Mouse (Mus musculus) liver, postnatal 0 days (tissue): ENCODE results near the gene Zfp592. TPM values are rescaled to one million over a fixed set of nuclear protein-coding genes. Genes with fewer than 3 reads are reported as not detected.

Source experiments
- ATAC-seq: fragments of 200-750 bp; cut with Nextera tagmentation; 2 replicates; pipeline ENCODE4 v1.8.0; 2017; ENCODE audit warnings: mild to moderate bottlenecking, moderate library complexity
- DNase-seq: peaks from one replicate; pipeline ENCODE4 v3.0.0-alpha.2; 2016
- H3K27ac ChIP-seq: fragments of 300-500 bp; sonication (generic); 2 replicates; pipeline ENCODE4 v1.5.1; 2014; ENCODE audit warnings: antibody characterized with exemption, moderate library complexity, mild to moderate bottlenecking, low read depth
- H3K27me3 ChIP-seq: fragments of 300-500 bp; sonication (generic); 2 replicates; pipeline ENCODE4 v1.6.1; 2014; ENCODE audit warnings: low read length, control low read depth, mixed read lengths; ENCODE audit not compliant: insufficient read depth
- H3K36me3 ChIP-seq: fragments of 300-500 bp; sonication (generic); replicated peaks from 2 replicates; pipeline ENCODE4 v1.6.1; 2014; ENCODE audit warnings: mild to moderate bottlenecking, control low read depth, low read length, moderate library complexity, mixed read lengths; ENCODE audit not compliant: insufficient read depth
- H3K4me1 ChIP-seq: fragments of 300-500 bp; sonication (generic); 2 replicates; pipeline ENCODE4 v1.6.1; 2014; ENCODE audit warnings: antibody characterized with exemption, mild to moderate bottlenecking, control low read depth; ENCODE audit not compliant: insufficient read depth
- H3K4me2 ChIP-seq: fragments of 300-500 bp; sonication (generic); 2 replicates; pipeline ENCODE4 v1.6.1; 2014; ENCODE audit warnings: low read depth, mild to moderate bottlenecking, low read length, moderate library complexity, mixed read lengths
- H3K4me3 ChIP-seq: fragments of 300-500 bp; sonication (generic); 2 replicates; pipeline ENCODE4 v1.5.1; 2014; ENCODE audit warnings: low read depth, low read length
- H3K9ac ChIP-seq: fragments of 300-500 bp; sonication (generic); replicated peaks from 2 replicates; pipeline ENCODE4 v1.6.1; 2014; ENCODE audit warnings: mild to moderate bottlenecking, moderate library complexity
- H3K9me3 ChIP-seq: fragments of 300-500 bp; sonication (generic); 2 replicates; pipeline ENCODE4 v1.6.1; 2016; ENCODE audit warnings: mild to moderate bottlenecking, control low read depth, low read length, mixed read lengths
- CTCF ChIP-seq: sonication (generic); IDR thresholded peaks from 2 replicates; pipeline ENCODE4 v1.5.1; 2016; ENCODE audit warnings: antibody characterized with exemption, low read depth
- EP300 ChIP-seq: IDR thresholded peaks from 2 replicates; pipeline ENCODE4 v1.6.1; 2016; ENCODE audit warnings: antibody characterized with exemption, low read depth, mild to moderate bottlenecking
- WGBS: fragments of 180-500 bp; shearing (Covaris S2); extraction: QIAGEN DNeasy Blood & Tissue Kit; methylation state at CpG from one replicate; pipeline ENCODE4 v1.1.7; 2014; ENCODE audit not compliant: insufficient replicate concordance; 5-methylcytosine and 5-hydroxymethylcytosine counted together
- polyA plus RNA-seq: library from polyadenylated mRNA; unstranded; fragments of >200 nt; fragmentation: Nextera tagmentation; extraction: Ambion mirVana; gene quantifications from 2 replicates; pipeline ENCODE4 v1.2.1, GENCODE M21; 2015

Zfp592 gene
- polyA plus RNA-seq, 1 experiment from 2014 or later, result 4.3 TPM

DNA sequence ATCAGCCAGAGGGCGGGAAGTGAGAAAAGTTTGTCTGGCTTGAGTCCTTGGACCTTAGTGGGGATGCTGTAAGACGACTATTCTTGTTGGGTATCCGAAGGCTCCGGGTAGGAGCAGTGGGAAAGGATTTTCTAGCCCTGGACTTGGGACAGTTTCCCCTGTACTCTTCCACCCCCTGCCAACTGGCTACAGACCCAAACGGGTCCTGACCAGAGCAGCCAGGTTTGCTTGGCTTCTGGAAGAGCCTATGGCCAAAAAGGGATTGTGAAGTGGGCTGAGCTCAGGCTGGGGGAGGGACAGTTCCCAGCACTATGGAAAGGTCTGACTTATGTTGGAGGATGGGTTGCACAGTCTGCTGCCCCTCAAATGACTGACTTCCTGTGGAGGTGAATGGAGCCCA, 65.9 kb downstream of the Zfp592 start:
- H3K4me3 ChIP-seq, result no peak overlapping the region
- H3K4me1 ChIP-seq, result peaks cover 22% of the 10 kb centered on the region
- TF ChIP-seq CTCF, result no peak
- no peak for TF ChIP-seq EP300
- H3K27me3 ChIP-seq, result no peaks in the 10 kb centered on the region
- no peak overlapping the region for H3K27ac ChIP-seq
- 66% methylated on average over 5 of the region's 5 CpGs for WGBS
- H3K4me2 ChIP-seq, result no peak overlapping the region
- no peaks in the 10 kb centered on the region for H3K36me3 ChIP-seq
- ATAC-seq (no peak), DNase-seq (no peak)
- H3K9ac ChIP-seq, result no peak overlapping the region
- H3K9me3 ChIP-seq, result no peaks in the 10 kb centered on the region

DNA sequence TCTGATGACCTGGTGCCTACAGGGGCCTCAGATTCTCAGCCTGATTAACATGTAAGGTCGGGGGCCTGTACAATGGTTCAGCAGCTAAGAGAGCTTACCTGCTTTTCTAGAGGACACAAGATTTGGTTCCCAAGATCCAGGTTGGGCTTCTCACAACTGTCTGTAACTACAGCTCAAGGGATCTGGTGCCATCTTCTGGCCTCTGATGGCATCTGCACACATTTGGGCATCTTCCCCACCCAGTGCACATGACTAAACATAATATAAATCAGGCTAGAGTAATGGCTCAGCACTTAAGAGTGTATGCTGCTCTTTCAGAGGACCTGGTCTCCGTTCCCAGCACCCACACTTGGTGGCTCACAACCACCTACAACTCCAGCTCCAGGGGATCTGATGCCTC, 67.4 kb downstream of the Zfp592 start:
- peak; percentile 40; the same call in 1 of the 2 replicates for ATAC-seq
- DNase-seq, result peak; percentile 66
- Histone ChIP-seq H3K4me2 (no peak overlapping the region), H3K27me3 (no peaks in the 10 kb centered on the region), H3K9ac (no peak overlapping the region), H3K4me3 (no peak overlapping the region), H3K9me3 (no peaks in the 10 kb centered on the region), H3K27ac (no peak overlapping the region), H3K36me3 (no peaks in the 10 kb centered on the region), H3K4me1 (peaks cover 22% of the 10 kb centered on the region)
- TF ChIP-seq CTCF (peak; percentile 89), EP300 (no peak)
- 75% methylated on average over 2 of the region's 2 CpGs for WGBS

DNA sequence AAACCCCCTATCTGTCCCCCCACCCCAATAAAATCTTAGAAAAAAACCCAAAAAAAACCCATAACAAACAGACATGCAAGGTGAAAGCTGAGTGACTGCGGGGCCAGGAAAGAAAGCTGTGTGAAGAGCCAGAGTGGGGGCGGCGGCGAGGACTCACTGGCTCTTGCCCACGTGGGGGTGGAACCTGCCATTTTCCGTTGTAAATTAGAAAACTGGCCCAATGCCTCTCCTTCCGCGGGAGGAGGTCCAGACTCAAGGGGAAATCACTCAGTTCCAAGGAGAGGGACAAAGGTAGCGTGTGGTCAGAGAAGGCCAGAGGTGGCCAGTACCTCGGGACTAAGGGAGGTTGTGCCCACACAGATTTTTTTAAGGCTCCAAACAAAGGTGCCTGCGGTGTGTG, 68.5 kb downstream of the Zfp592 start:
- Histone ChIP-seq H3K36me3 (no peaks in the 10 kb centered on the region), H3K9ac (no peak overlapping the region), H3K4me1 (peaks cover 22% of the 10 kb centered on the region), H3K27me3 (no peaks in the 10 kb centered on the region), H3K27ac (no peak overlapping the region), H3K4me3 (no peak overlapping the region), H3K4me2 (no peak overlapping the region), H3K9me3 (no peaks in the 10 kb centered on the region)
- no peak for ATAC-seq
- TF ChIP-seq CTCF (no peak), EP300 (no peak)
- no peak for DNase-seq
- WGBS, result 76% methylated on average over 11 of the region's 11 CpGs

DNA sequence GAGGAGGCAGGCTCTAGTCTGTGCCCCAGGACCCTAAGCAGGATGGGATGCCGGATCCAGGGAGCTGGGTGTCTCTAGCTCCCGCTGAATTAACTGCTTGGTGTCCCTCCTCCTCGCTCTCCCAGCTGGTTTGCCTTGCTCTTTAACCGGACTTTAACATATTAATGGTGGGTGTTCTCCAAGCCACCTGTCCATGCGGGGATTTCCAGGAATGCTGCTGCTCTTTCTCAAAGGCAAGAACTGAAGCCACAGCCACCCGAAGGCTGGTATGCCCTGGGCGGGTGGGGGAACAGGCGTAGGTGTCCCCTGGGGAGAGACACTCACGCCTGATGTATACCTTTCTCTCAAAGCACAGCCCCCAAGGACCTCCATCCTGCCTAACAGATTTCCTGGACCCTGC, 69.9 kb downstream of the Zfp592 start:
- 82% methylated on average over 9 of the region's 9 CpGs for WGBS
- ATAC-seq (no peak), DNase-seq (no peak)
- Histone ChIP-seq H3K27me3 (no peaks in the 10 kb centered on the region), H3K27ac (no peak overlapping the region), H3K9ac (no peak overlapping the region), H3K36me3 (no peaks in the 10 kb centered on the region), H3K4me2 (no peak overlapping the region), H3K4me3 (no peak overlapping the region), H3K4me1 (peaks cover 9% of the 10 kb centered on the region), H3K9me3 (no peaks in the 10 kb centered on the region)
- TF ChIP-seq CTCF (no peak), EP300 (no peak)

DNA sequence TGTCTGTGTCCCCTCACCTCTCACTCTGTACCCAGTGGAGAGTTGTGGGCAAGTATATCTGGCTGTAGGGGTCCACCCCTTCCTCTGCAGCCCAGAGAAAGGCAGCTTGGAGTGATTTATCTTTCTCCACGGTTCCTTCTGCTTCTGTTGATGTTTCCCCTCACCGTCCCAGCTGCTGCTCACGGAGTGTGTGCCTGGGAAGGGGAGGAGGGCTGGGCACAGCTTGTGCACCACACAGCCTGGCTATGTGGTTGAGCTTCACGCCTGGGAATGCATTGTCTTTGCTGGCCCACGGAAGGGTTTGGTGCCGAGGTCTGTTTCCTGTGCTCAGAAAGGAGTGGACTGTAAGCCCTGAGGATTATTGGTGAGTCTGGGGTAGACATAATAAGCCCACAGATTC, 73.2 kb downstream of the Zfp592 start:
- H3K4me2 ChIP-seq, result no peak overlapping the region
- H3K27ac ChIP-seq, result no peak overlapping the region
- no peaks in the 10 kb centered on the region for H3K36me3 ChIP-seq
- no peaks in the 10 kb centered on the region for H3K4me1 ChIP-seq
- ATAC-seq, result no peak
- TF ChIP-seq CTCF (no peak), EP300 (no peak)
- WGBS, result 16% methylated on average over 6 of the region's 6 CpGs
- no peak overlapping the region for H3K4me3 ChIP-seq
- H3K9me3 ChIP-seq, result no peaks in the 10 kb centered on the region
- DNase-seq, result no peak
- H3K27me3 ChIP-seq, result no peaks in the 10 kb centered on the region
- H3K9ac ChIP-seq, result no peak overlapping the region

DNA sequence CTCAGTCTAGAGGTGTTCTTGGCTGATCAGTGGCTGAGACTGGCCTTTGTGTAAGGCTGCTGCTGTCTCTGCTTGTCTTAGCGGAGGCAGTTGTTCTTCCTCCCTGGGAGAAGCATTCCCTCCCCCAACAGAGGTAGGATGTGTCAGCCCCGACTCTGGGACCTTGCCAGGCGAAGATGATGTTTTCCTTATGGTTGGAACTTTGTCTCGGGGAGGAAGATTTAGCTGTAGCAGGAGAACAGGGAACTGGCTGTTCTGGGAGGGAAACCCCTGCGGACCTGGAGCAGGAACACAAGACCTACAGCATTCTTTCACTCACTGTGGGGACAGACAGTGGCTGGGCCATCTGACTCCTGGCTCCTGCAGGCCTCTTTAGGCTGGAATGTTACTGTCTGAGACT, 79.0 kb downstream of the Zfp592 start:
- Histone ChIP-seq H3K4me2 (no peak overlapping the region), H3K36me3 (no peaks in the 10 kb centered on the region), H3K9me3 (no peaks in the 10 kb centered on the region), H3K9ac (no peak overlapping the region), H3K4me3 (no peak overlapping the region), H3K27me3 (no peaks in the 10 kb centered on the region), H3K27ac (no peak overlapping the region), H3K4me1 (peaks cover 19% of the 10 kb centered on the region)
- no peak for DNase-seq
- no peak for TF ChIP-seq EP300
- no peak for TF ChIP-seq CTCF
- no peak for ATAC-seq
- whole genome bisulfite sequencing, result 69% methylated on average over 5 of the region's 5 CpGs

DNA sequence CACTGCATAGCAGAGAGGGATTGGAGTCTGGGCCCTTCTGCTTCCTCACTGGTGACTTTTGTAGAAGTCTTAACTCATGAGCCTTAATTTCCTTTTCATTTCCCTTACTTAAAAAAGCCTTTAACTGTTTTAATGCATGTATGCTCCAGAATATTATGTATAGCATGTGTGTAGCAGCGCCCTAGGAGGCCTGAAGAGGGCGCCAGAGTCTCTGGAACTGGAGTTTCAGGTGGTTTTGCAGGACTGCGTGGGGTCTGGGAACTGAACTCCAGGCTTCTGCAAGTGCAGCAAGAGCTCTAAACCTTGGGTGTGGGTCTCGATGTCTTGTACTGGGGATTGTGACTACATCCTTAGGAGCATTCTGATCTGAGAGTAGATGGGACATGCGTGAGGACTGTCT, 79.8 kb downstream of the Zfp592 start:
- no peak for ATAC-seq
- no peak overlapping the region for H3K27ac ChIP-seq
- no peak overlapping the region for H3K4me2 ChIP-seq
- no peak overlapping the region for H3K4me3 ChIP-seq
- no peaks in the 10 kb centered on the region for H3K36me3 ChIP-seq
- H3K9ac ChIP-seq, result no peak overlapping the region
- TF ChIP-seq EP300 (no peak), CTCF (peak; percentile 56)
- no peaks in the 10 kb centered on the region for H3K27me3 ChIP-seq
- H3K4me1 ChIP-seq, result peaks cover 19% of the 10 kb centered on the region
- H3K9me3 ChIP-seq, result no peaks in the 10 kb centered on the region
- WGBS, result 82% methylated on average over 5 of the region's 5 CpGs
- no peak for DNase-seq
